Mouse (Mus musculus): Measurements from ENCODE around the gene Shd. TPM values are rescaled to one million over a fixed set of nuclear protein-coding genes. Genes with fewer than 3 reads are reported as not detected.

The Shd gene
- total and polyA plus RNA-seq, 3 experiments = 0.31 to 0.89 TPM; not detected in 1

Other genes with a start within 250 kb of the Shd start
- gene Adgre4, start 220.5 kb upstream of the Shd start, total RNA-seq (2012; rRNA removed) = 0.04 TPM in 1 of 2 replicates, not detected in the other
- gene Adgre4, start 220.5 kb upstream of the Shd start, polyA plus RNA-seq (2012; ENCODE audit: insufficient read depth in 1 of 2, insufficient read length in 2 of 2, low read depth in 1 of 2, low replicate concordance in 2 of 2, missing spikeins in 1 of 2) = not detected
- 1.7 TPM in 2 replicates for gene Zfp119a, start 91.5 kb upstream of the Shd start, total RNA-seq (2012; rRNA removed)
- under 1 TPM in 1 of 2 experiments, not detected in 1; 0.71 TPM for gene Zfp119a, start 91.5 kb upstream of the Shd start, polyA plus RNA-seq (2012; ENCODE audit: insufficient read depth in 1 of 2, insufficient read length in 2 of 2, low read depth in 1 of 2, low replicate concordance in 2 of 2, missing spikeins in 1 of 2)
- 6.0 and 7.4 TPM in 2 replicates for gene Zfp959, start 78.4 kb upstream of the Shd start, total RNA-seq (2012; rRNA removed)
- 1 to 10 TPM in 1 of 2 experiments, not detected in 1; 4.2 TPM for gene Zfp959, start 78.4 kb upstream of the Shd start, polyA plus RNA-seq (2012; ENCODE audit: insufficient read depth in 1 of 2, insufficient read length in 2 of 2, low read depth in 1 of 2, low replicate concordance in 2 of 2, missing spikeins in 1 of 2)
- 1.6 and 2.0 TPM in 2 replicates for gene Zfp119b, start 21.0 kb upstream of the Shd start, total RNA-seq (2012; rRNA removed)
- 1 to 10 TPM in 1 of 2 experiments, not detected in 1; 1.1 TPM for gene Zfp119b, start 21.0 kb upstream of the Shd start, polyA plus RNA-seq (2012; ENCODE audit: insufficient read depth in 1 of 2, insufficient read length in 2 of 2, low read depth in 1 of 2, low replicate concordance in 2 of 2, missing spikeins in 1 of 2)
- 0.15 TPM in 1 of 2 replicates, not detected in the other for gene Ebi3, start 17.8 kb upstream of the Shd start, total RNA-seq (2012; rRNA removed)
- gene Ebi3, start 17.8 kb upstream of the Shd start, polyA plus RNA-seq (2012; ENCODE audit: insufficient read depth in 1 of 2, insufficient read length in 2 of 2, low read depth in 1 of 2, low replicate concordance in 2 of 2, missing spikeins in 1 of 2) = under 1 TPM in 1 of 2 experiments, not detected in 1; 0.86 TPM
- gene Yju2, start 11.4 kb upstream of the Shd start, total RNA-seq (2012; rRNA removed) = 17.6 and 18.6 TPM in 2 replicates
- gene Yju2, start 11.4 kb upstream of the Shd start, polyA plus RNA-seq (2012; ENCODE audit: insufficient read depth in 1 of 2, insufficient read length in 2 of 2, low read depth in 1 of 2, low replicate concordance in 2 of 2, missing spikeins in 1 of 2) = 10 to 100 TPM; 25.2 to 91.8 TPM
- not detected in 2 replicates for gene Fsd1, start 16.0 kb downstream of the Shd start, total RNA-seq (2012; rRNA removed)
- not detected for gene Fsd1, start 16.0 kb downstream of the Shd start, polyA plus RNA-seq (2012; ENCODE audit: insufficient read depth in 1 of 2, insufficient read length in 2 of 2, low read depth in 1 of 2, low replicate concordance in 2 of 2, missing spikeins in 1 of 2)
- 0.08 and 0.10 TPM in 2 replicates for gene Stap2, start 35.1 kb downstream of the Shd start, total RNA-seq (2012; rRNA removed)
- under 1 TPM in 1 of 2 experiments, not detected in 1; 0.08 TPM for gene Stap2, start 35.1 kb downstream of the Shd start, polyA plus RNA-seq (2012; ENCODE audit: insufficient read depth in 1 of 2, insufficient read length in 2 of 2, low read depth in 1 of 2, low replicate concordance in 2 of 2, missing spikeins in 1 of 2)
- 3.9 and 5.6 TPM in 2 replicates for gene Mpnd, start 35.2 kb downstream of the Shd start, total RNA-seq (2012; rRNA removed)
- gene Mpnd, start 35.2 kb downstream of the Shd start, polyA plus RNA-seq (2012; ENCODE audit: insufficient read depth in 1 of 2, insufficient read length in 2 of 2, low read depth in 1 of 2, low replicate concordance in 2 of 2, missing spikeins in 1 of 2) = 10 to 100 TPM in 1 of 2 experiments, not detected in 1; 18.3 TPM
- gene Sh3gl1, start 66.2 kb downstream of the Shd start, total RNA-seq (2012; rRNA removed) = 36.7 and 41.0 TPM in 2 replicates
- 10 to 100 TPM in 1 of 2 experiments, not detected in 1; 78.4 TPM for gene Sh3gl1, start 66.2 kb downstream of the Shd start, polyA plus RNA-seq (2012; ENCODE audit: insufficient read depth in 1 of 2, insufficient read length in 2 of 2, low read depth in 1 of 2, low replicate concordance in 2 of 2, missing spikeins in 1 of 2)
- 48.5 and 49.5 TPM in 2 replicates for gene Chaf1a, start 70.0 kb downstream of the Shd start, total RNA-seq (2012; rRNA removed)
- gene Chaf1a, start 70.0 kb downstream of the Shd start, polyA plus RNA-seq (2012; ENCODE audit: insufficient read depth in 1 of 2, insufficient read length in 2 of 2, low read depth in 1 of 2, low replicate concordance in 2 of 2, missing spikeins in 1 of 2) = 100 to 1,000 TPM in 1 of 2 experiments, not detected in 1; 116 TPM
- gene Ubxn6, start 104.6 kb downstream of the Shd start, total RNA-seq (2012; rRNA removed) = 24.8 and 28.2 TPM in 2 replicates
- 10 to 100 TPM in 1 of 2 experiments, not detected in 1; 42.2 TPM for gene Ubxn6, start 104.6 kb downstream of the Shd start, polyA plus RNA-seq (2012; ENCODE audit: insufficient read depth in 1 of 2, insufficient read length in 2 of 2, low read depth in 1 of 2, low replicate concordance in 2 of 2, missing spikeins in 1 of 2)
- 64.2 and 71.9 TPM in 2 replicates for gene Hdgfl2, start 109.2 kb downstream of the Shd start, total RNA-seq (2012; rRNA removed)
- 100 to 1,000 TPM in 1 of 2 experiments, not detected in 1; 132 TPM for gene Hdgfl2, start 109.2 kb downstream of the Shd start, polyA plus RNA-seq (2012; ENCODE audit: insufficient read depth in 1 of 2, insufficient read length in 2 of 2, low read depth in 1 of 2, low replicate concordance in 2 of 2, missing spikeins in 1 of 2)
- gene Plin4, start 139.3 kb downstream of the Shd start, total RNA-seq (2012; rRNA removed) = 0.08 and 0.10 TPM in 2 replicates
- under 1 TPM in 1 of 2 experiments, not detected in 1; 0.07 TPM for gene Plin4, start 139.3 kb downstream of the Shd start, polyA plus RNA-seq (2012; ENCODE audit: insufficient read depth in 1 of 2, insufficient read length in 2 of 2, low read depth in 1 of 2, low replicate concordance in 2 of 2, missing spikeins in 1 of 2)
- gene Plin5, start 147.1 kb downstream of the Shd start, total RNA-seq (2012; rRNA removed) = not detected in 2 replicates
- gene Plin5, start 147.1 kb downstream of the Shd start, polyA plus RNA-seq (2012; ENCODE audit: insufficient read depth in 1 of 2, insufficient read length in 2 of 2, low read depth in 1 of 2, low replicate concordance in 2 of 2, missing spikeins in 1 of 2) = not detected
- gene Lrg1, start 151.5 kb downstream of the Shd start, total RNA-seq (2012; rRNA removed) = not detected in 2 replicates
- not detected for gene Lrg1, start 151.5 kb downstream of the Shd start, polyA plus RNA-seq (2012; ENCODE audit: insufficient read depth in 1 of 2, insufficient read length in 2 of 2, low read depth in 1 of 2, low replicate concordance in 2 of 2, missing spikeins in 1 of 2)
- gene Sema6b, start 169.9 kb downstream of the Shd start, total RNA-seq (2012; rRNA removed) = 7.0 and 7.7 TPM in 2 replicates
- 10 to 100 TPM in 1 of 2 experiments, not detected in 1; 16.8 TPM for gene Sema6b, start 169.9 kb downstream of the Shd start, polyA plus RNA-seq (2012; ENCODE audit: insufficient read depth in 1 of 2, insufficient read length in 2 of 2, low read depth in 1 of 2, low replicate concordance in 2 of 2, missing spikeins in 1 of 2)
- 3.4 and 4.0 TPM in 2 replicates for gene Tnfaip8l1, start 192.0 kb downstream of the Shd start, total RNA-seq (2012; rRNA removed)
- gene Tnfaip8l1, start 192.0 kb downstream of the Shd start, polyA plus RNA-seq (2012; ENCODE audit: insufficient read depth in 1 of 2, insufficient read length in 2 of 2, low read depth in 1 of 2, low replicate concordance in 2 of 2, missing spikeins in 1 of 2) = 1 to 10 TPM in 1 of 2 experiments, not detected in 1; 5.5 TPM
- 112 and 137 TPM in 2 replicates for gene Mydgf, start 213.5 kb downstream of the Shd start, total RNA-seq (2012; rRNA removed)
- gene Mydgf, start 213.5 kb downstream of the Shd start, polyA plus RNA-seq (2012; ENCODE audit: insufficient read depth in 1 of 2, insufficient read length in 2 of 2, low read depth in 1 of 2, low replicate concordance in 2 of 2, missing spikeins in 1 of 2) = 100 to 1,000 TPM in 1 of 2 experiments, not detected in 1; 117 TPM
- 34.3 and 36.3 TPM in 2 replicates for gene Dpp9, start 248.4 kb downstream of the Shd start, total RNA-seq (2012; rRNA removed)
- gene Dpp9, start 248.4 kb downstream of the Shd start, polyA plus RNA-seq (2012; ENCODE audit: insufficient read depth in 1 of 2, insufficient read length in 2 of 2, low read depth in 1 of 2, low replicate concordance in 2 of 2, missing spikeins in 1 of 2) = 10 to 100 TPM in 1 of 2 experiments, not detected in 1; 67.2 TPM